Mouse (Mus musculus): ENCODE data around the gene Dlx3. TPM values are rescaled to one million over a fixed set of nuclear protein-coding genes. Genes with fewer than 3 reads are reported as not detected.

The Dlx3 gene
- polyA plus RNA-seq, 1 experiment from 2014 or later, result 1.4 TPM

DNA sequence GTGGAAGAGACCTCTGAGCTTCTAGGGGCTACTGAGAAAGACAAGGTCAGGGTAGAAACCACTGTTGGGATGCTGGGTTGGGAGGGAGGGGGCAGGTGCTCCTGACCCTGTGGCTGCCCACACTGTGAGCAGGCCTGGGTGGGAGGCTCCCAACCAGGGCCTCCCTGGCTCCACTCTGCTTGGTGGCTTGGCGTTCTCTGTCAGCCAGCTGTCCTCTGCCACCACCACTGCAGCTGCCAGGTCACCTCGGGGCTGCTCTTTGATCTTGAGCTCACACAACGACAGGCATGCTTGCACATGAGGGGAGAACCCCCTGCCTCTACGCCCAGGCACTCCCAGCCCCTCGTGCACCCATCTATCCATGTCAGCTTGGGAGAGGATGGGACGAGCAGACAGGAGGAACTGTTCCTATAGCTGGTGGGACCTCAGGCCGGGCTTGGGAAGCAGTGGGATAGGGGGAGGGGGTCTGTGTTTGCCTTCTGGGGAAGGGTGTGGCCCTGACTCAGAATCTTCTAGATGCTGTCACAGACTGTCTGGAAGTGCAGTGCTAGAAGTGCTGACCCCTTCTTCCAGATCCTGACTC lies 5.5 kb downstream of the Dlx3 start:
- WGBS, result 24% methylated on average over 7 of the region's 7 CpGs
- Histone ChIP-seq H3K9me3 (ENCODE audit: control insufficient read depth, low read length) (no peaks in the 10 kb centered on the region), H3K27me3 (ENCODE audit: control insufficient read depth, insufficient read depth, low read length) (peaks cover 55% of the 10 kb centered on the region), H3K4me1 (replicated peaks; ENCODE audit: control insufficient read depth, insufficient read depth, low read length) (peaks cover 11% of the 10 kb centered on the region), H3K36me3 (ENCODE audit: control insufficient read depth, insufficient read depth, low read length) (no peaks in the 10 kb centered on the region), H3K9ac (ENCODE audit: low read length) (no peak overlapping the region), H3K4me3 (ENCODE audit: low read depth, low read length) (no peak overlapping the region), H3K4me2 (ENCODE audit: low read depth, low read length, severe bottlenecking) (no peak overlapping the region), H3K27ac (ENCODE audit: low read depth, low read length) (no peak overlapping the region)
- ATAC-seq (replicated peaks; ENCODE audit: low FRiP score), result no peak
- no peak for DNase-seq (ENCODE audit: low spot score)

DNA sequence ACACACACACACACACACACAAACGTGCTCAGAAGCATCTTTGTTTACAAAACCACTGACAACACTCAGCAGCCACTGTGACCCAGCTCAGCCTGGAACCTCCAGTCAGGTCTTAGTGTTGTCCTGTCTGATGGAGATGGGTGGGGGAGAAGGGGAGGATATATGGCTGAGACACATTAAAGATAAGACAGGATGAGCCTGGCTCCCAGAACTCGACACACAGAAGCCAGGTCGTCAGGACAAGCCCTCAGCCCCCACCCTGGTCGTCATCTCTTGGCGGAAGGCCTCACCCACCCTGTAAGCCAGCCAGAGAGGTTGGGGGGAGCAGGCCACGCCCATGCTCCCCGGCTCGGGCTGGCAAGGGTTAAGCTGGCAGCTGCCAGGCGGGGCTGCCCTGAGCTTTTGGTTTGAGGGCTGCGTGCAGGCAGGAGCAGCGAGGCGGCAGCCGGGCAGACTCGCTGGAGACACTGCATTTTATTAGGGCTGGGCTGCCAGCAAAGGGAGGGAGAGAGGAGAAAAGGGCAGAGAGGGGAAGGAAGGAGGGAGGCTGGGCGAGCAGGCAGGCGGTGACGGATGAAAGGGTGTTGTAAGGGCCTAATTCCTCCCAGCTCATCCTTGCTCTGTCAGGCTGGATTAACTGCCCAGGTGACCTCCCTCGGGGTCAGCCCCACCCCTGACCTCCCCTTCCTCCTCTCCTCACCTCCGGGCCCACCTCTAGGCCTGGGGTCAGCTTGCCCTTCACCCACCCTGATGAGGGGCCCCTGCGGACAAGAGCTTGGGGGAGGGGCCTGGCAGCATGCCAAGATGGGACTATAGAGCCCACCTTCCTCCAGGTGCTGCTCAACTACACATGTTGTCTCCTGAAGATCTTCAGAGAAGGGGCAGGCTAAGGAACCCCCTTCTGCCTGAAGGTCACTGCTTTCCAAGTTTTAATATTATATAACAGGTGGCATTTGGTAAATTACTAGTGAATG lies 6.6 kb downstream of the Dlx3 start:
- ATAC-seq (replicated peaks; ENCODE audit: low FRiP score) (peak; percentile 73), DNase-seq (ENCODE audit: low spot score) (no peak)
- Histone ChIP-seq H3K9ac (ENCODE audit: low read length) (no peak overlapping the region), H3K4me2 (ENCODE audit: low read depth, low read length, severe bottlenecking) (peak overlapping the region; percentile 5; the same call in 1 of the 2 replicates), H3K4me1 (replicated peaks; ENCODE audit: control insufficient read depth, insufficient read depth, low read length) (peaks cover 9% of the 10 kb centered on the region), H3K27ac (ENCODE audit: low read depth, low read length) (no peak overlapping the region), H3K9me3 (ENCODE audit: control insufficient read depth, low read length) (no peaks in the 10 kb centered on the region), H3K4me3 (ENCODE audit: low read depth, low read length) (no peak overlapping the region), H3K27me3 (ENCODE audit: control insufficient read depth, insufficient read depth, low read length) (peaks cover 45% of the 10 kb centered on the region), H3K36me3 (ENCODE audit: control insufficient read depth, insufficient read depth, low read length) (no peaks in the 10 kb centered on the region)
- WGBS, result under 1% methylated on average over 20 of the region's 20 CpGs

DNA sequence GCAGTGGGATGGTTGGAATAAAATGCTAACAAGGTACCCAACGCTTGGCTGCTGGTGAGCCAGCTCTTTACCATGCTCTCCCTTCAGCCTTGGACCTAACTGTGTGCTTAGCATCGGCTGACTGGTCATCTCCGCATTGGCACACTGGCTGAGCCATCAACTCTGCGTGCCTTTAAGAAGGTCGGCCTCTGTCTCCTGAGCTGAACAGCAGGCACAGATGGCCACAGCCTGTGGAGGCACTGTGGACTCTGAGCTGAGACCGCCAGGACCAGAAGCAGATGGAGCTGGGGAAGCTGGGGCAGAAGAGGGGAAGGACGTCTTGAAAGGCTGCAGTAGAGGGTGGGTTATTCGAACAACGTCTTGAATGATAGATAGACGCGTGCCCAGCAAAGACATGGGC lies 8.4 kb downstream of the Dlx3 start:
- H3K27me3 ChIP-seq (ENCODE audit: control insufficient read depth, insufficient read depth, low read length), result peaks cover 27% of the 10 kb centered on the region
- H3K4me3 ChIP-seq (ENCODE audit: low read depth, low read length), result no peak overlapping the region
- no peak overlapping the region for H3K27ac ChIP-seq (ENCODE audit: low read depth, low read length)
- no peaks in the 10 kb centered on the region for H3K36me3 ChIP-seq (ENCODE audit: control insufficient read depth, insufficient read depth, low read length)
- H3K4me1 ChIP-seq (replicated peaks; ENCODE audit: control insufficient read depth, insufficient read depth, low read length), result peaks cover 7% of the 10 kb centered on the region; the same call in 1 of the 2 replicates
- WGBS, result 67% methylated on average over 11 of the region's 11 CpGs
- no peak for ATAC-seq (replicated peaks; ENCODE audit: low FRiP score)
- DNase-seq (ENCODE audit: low spot score), result no peak
- no peak overlapping the region for H3K9ac ChIP-seq (ENCODE audit: low read length)
- no peak overlapping the region for H3K4me2 ChIP-seq (ENCODE audit: low read depth, low read length, severe bottlenecking)
- H3K9me3 ChIP-seq (ENCODE audit: control insufficient read depth, low read length), result no peaks in the 10 kb centered on the region

DNA sequence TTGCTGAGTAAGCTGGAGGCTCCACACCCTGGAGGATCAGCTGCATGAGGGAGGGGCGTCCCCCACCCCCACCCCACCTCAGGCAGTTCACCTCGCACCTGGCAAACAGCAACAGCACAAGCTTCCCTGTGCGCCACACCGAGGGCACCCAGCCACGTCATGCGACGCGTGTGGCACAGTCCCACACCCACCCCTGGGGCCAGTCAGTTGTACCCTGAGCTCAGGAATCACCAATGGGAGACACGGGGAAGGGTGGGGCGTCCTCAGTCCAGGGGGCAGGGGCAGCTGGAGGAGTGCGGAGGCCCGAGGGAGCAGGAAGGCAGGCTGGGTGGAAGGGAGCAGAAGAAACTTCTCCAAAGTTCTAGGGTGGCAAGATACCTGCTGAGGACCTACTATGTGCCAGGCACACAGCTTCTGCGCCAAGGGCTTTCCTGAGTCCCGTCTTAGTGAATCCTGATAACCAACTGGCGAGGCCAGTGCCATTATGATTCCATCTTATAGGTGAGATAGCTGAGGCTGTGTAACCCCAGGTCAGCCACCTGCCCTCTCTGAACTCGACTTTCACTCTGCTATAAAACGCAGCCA lies 10.8 kb downstream of the Dlx3 start:
- Histone ChIP-seq H3K27me3 (ENCODE audit: control insufficient read depth, insufficient read depth, low read length) (peaks cover 5% of the 10 kb centered on the region; the same call in 1 of the 2 replicates), H3K36me3 (ENCODE audit: control insufficient read depth, insufficient read depth, low read length) (no peaks in the 10 kb centered on the region), H3K27ac (ENCODE audit: low read depth, low read length) (no peak overlapping the region), H3K9me3 (ENCODE audit: control insufficient read depth, low read length) (no peaks in the 10 kb centered on the region), H3K9ac (ENCODE audit: low read length) (no peak overlapping the region), H3K4me2 (ENCODE audit: low read depth, low read length, severe bottlenecking) (no peak overlapping the region), H3K4me3 (ENCODE audit: low read depth, low read length) (no peak overlapping the region), H3K4me1 (replicated peaks; ENCODE audit: control insufficient read depth, insufficient read depth, low read length) (peaks cover 4% of the 10 kb centered on the region; the same call in 1 of the 2 replicates)
- ATAC-seq (replicated peaks; ENCODE audit: low FRiP score) (no peak), DNase-seq (ENCODE audit: low spot score) (no peak)
- WGBS, result 75% methylated on average over 17 of the region's 17 CpGs

DNA sequence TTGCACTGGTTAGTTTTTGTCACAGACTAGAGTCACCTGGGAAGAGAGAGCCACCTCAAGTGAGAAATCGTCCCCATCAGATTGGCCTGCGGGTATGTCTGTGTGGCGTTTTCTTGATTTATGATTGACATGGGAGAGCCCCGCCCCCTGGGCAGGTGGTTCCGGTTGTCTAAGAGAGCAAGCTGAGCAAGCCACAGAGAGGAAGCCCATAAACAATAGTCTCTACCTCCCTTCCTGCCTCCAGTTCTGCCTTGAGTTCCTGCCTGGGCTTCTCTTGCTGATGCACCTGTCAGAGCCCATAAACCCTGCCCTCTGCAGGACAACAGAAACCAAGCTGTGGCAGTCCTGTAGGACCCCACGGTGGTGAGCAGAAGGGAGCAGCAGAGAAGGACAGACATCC lies 13.4 kb downstream of the Dlx3 start:
- peaks cover 7% of the 10 kb centered on the region; the same call in 1 of the 2 replicates for H3K4me1 ChIP-seq (replicated peaks; ENCODE audit: control insufficient read depth, insufficient read depth, low read length)
- no peak overlapping the region for H3K4me2 ChIP-seq (ENCODE audit: low read depth, low read length, severe bottlenecking)
- no peak overlapping the region for H3K4me3 ChIP-seq (ENCODE audit: low read depth, low read length)
- H3K9ac ChIP-seq (ENCODE audit: low read length), result no peak overlapping the region
- no peaks in the 10 kb centered on the region for H3K9me3 ChIP-seq (ENCODE audit: control insufficient read depth, low read length)
- no peaks in the 10 kb centered on the region for H3K36me3 ChIP-seq (ENCODE audit: control insufficient read depth, insufficient read depth, low read length)
- H3K27ac ChIP-seq (ENCODE audit: low read depth, low read length), result no peak overlapping the region
- ATAC-seq (replicated peaks; ENCODE audit: low FRiP score) (no peak), DNase-seq (ENCODE audit: low spot score) (no peak)
- peaks cover 13% of the 10 kb centered on the region for H3K27me3 ChIP-seq (ENCODE audit: control insufficient read depth, insufficient read depth, low read length)
- 77% methylated on average over 6 of the region's 6 CpGs for WGBS

DNA sequence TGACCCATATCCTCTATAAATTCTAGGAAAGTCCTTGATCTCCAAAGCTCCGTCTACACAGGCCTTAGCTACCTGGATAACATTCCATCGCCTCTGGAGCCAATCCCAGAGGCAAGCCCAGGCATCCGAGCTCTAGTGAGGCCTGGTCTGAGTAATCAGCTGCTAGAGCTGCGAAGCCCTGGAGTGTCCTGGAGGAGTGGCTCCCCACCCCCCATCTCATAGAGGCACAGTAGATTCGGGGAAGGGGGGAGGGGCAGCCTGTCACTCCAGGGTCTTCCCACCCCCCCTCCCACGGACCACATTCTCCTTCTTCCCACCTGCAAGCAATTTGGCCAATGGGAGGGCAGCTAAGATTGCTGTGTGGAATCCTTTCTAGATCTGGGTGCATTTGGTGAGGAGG lies 17.4 kb downstream of the Dlx3 start:
- ATAC-seq (replicated peaks; ENCODE audit: low FRiP score) (no peak), DNase-seq (ENCODE audit: low spot score) (no peak)
- Histone ChIP-seq H3K27me3 (ENCODE audit: control insufficient read depth, insufficient read depth, low read length) (peaks cover 50% of the 10 kb centered on the region), H3K4me1 (replicated peaks; ENCODE audit: control insufficient read depth, insufficient read depth, low read length) (peaks cover 13% of the 10 kb centered on the region; the same call in 1 of the 2 replicates), H3K36me3 (ENCODE audit: control insufficient read depth, insufficient read depth, low read length) (no peaks in the 10 kb centered on the region), H3K4me2 (ENCODE audit: low read depth, low read length, severe bottlenecking) (no peak overlapping the region), H3K27ac (ENCODE audit: low read depth, low read length) (no peak overlapping the region), H3K4me3 (ENCODE audit: low read depth, low read length) (no peak overlapping the region), H3K9ac (ENCODE audit: low read length) (no peak overlapping the region), H3K9me3 (ENCODE audit: control insufficient read depth, low read length) (no peaks in the 10 kb centered on the region)
- WGBS, result 14% methylated on average over 6 of the region's 6 CpGs

DNA sequence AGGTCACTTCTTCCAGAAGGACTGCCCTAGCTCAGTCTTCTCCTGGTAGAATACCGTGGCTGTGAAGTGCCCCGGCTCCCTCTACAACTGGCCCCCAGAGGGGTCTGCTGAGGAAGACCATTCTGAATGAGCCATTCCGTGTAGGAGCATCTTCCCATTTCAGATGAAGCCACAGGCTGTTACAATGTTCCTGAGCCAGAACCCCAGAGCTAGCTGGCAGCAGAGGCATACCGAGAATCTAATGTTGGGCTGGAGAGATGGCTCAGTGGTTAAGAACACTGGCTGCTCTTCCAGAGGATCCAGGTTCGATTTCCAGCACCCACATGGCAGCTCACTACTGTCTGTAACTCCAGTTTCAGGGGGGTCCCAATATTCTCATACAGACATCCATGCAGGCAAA lies 20.0 kb downstream of the Dlx3 start:
- H3K4me3 ChIP-seq (ENCODE audit: low read depth, low read length), result no peak overlapping the region
- ATAC-seq (replicated peaks; ENCODE audit: low FRiP score), result no peak
- WGBS, result 49% methylated on average over 5 of the region's 5 CpGs
- H3K27ac ChIP-seq (ENCODE audit: low read depth, low read length), result no peak overlapping the region
- DNase-seq (ENCODE audit: low spot score), result no peak
- no peak overlapping the region for H3K9ac ChIP-seq (ENCODE audit: low read length)
- H3K9me3 ChIP-seq (ENCODE audit: control insufficient read depth, low read length), result no peaks in the 10 kb centered on the region
- no peak overlapping the region for H3K4me2 ChIP-seq (ENCODE audit: low read depth, low read length, severe bottlenecking)
- H3K36me3 ChIP-seq (ENCODE audit: control insufficient read depth, insufficient read depth, low read length), result no peaks in the 10 kb centered on the region
- peaks cover 76% of the 10 kb centered on the region for H3K27me3 ChIP-seq (ENCODE audit: control insufficient read depth, insufficient read depth, low read length)
- H3K4me1 ChIP-seq (replicated peaks; ENCODE audit: control insufficient read depth, insufficient read depth, low read length), result peaks cover 17% of the 10 kb centered on the region; the same call in 1 of the 2 replicates

DNA sequence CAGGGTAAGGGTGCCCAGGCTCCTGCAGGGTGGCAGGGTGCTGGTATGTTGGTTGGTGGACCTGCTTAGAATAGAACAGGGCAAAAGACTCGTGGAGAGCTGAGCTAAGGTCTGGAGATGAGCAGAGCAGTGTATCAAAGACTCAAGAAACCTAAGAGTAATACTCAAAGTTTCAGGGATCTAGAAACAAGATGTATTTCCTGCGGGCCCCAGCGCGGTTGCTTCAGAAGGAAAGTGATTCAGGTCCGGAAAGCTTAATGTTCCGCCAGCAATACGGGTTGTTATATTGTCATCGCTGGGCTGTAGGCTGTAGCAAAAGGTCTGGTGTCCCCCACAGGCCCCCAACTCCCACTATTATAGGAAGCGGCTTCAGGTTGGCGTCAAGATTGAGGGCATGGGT lies 22.3 kb downstream of the Dlx3 start:
- ATAC-seq (replicated peaks; ENCODE audit: low FRiP score) (no peak), DNase-seq (ENCODE audit: low spot score) (no peak)
- WGBS, result 13% methylated on average over 10 of the region's 10 CpGs
- no peak overlapping the region for H3K4me3 ChIP-seq (ENCODE audit: low read depth, low read length)
- H3K9me3 ChIP-seq (ENCODE audit: control insufficient read depth, low read length), result no peaks in the 10 kb centered on the region
- no peak overlapping the region for H3K4me2 ChIP-seq (ENCODE audit: low read depth, low read length, severe bottlenecking)
- no peak overlapping the region for H3K27ac ChIP-seq (ENCODE audit: low read depth, low read length)
- H3K9ac ChIP-seq (ENCODE audit: low read length), result no peak overlapping the region
- peaks cover 97% of the 10 kb centered on the region for H3K27me3 ChIP-seq (ENCODE audit: control insufficient read depth, insufficient read depth, low read length)
- peaks cover 21% of the 10 kb centered on the region for H3K4me1 ChIP-seq (replicated peaks; ENCODE audit: control insufficient read depth, insufficient read depth, low read length)
- no peaks in the 10 kb centered on the region for H3K36me3 ChIP-seq (ENCODE audit: control insufficient read depth, insufficient read depth, low read length)
